Mouse (Mus musculus): ENCODE results near the gene Hmgb1. TPM values are rescaled to one million over a fixed set of nuclear protein-coding genes. Genes with fewer than 3 reads are reported as not detected.
A peak's percentile ranks its signal among the peaks of the same experiment; 100 is the strongest.

The Hmgb1 gene
- polyA plus RNA-seq, 1 experiment from 2014 or later = 439 TPM

GRCm38 (mm10) chr5:149183122-149183521 lies 1.2 kb downstream of the Hmgb1 start:
- no peaks in the 10 kb centered on the region for H3K9me3 ChIP-seq (ENCODE audit: low read length)
- ATAC-seq (no peak), DNase-seq (no peak)
- no peaks in the 10 kb centered on the region for H3K27me3 ChIP-seq (ENCODE audit: insufficient read depth, low read length)
- H3K36me3 ChIP-seq (replicated peaks; ENCODE audit: insufficient read depth, low read length) = 0 out of 2 replicates have a peak, but pooled peaks cover under 1% of the 10 kb centered on the region
- H3K4me3 ChIP-seq (ENCODE audit: low read depth, low read length) = peak overlapping the region; percentile 63
- H3K4me1 ChIP-seq (ENCODE audit: insufficient read depth) = peaks cover 23% of the 10 kb centered on the region
- H3K27ac ChIP-seq (ENCODE audit: low read depth) = peak overlapping the region; percentile 97
- H3K9ac ChIP-seq (replicated peaks) = peak overlapping the region; percentile 83; the same call in 1 of the 2 replicates
- 16% methylated on average over 1 of the region's 1 CpGs for WGBS (ENCODE audit: insufficient replicate concordance)
- TF ChIP-seq CTCF (IDR thresholded peaks at IDR 0.05; ENCODE audit: low read depth) (no peak), EP300 (IDR thresholded peaks at IDR 0.05; ENCODE audit: low read depth) (no peak)
- peak overlapping the region; percentile 67 for H3K4me2 ChIP-seq (ENCODE audit: low read depth, low read length)

- ATAC-seq = no peak
- Histone ChIP-seq H3K4me2 (ENCODE audit: low read depth, low read length) (no peak overlapping the region), H3K27me3 (ENCODE audit: insufficient read depth, low read length) (no peaks in the 10 kb centered on the region), H3K9me3 (ENCODE audit: low read length) (no peaks in the 10 kb centered on the region), H3K4me3 (ENCODE audit: low read depth, low read length) (no peak overlapping the region), H3K36me3 (replicated peaks; ENCODE audit: insufficient read depth, low read length) (no peaks in the 10 kb centered on the region), H3K27ac (ENCODE audit: low read depth) (no peak overlapping the region), H3K4me1 (ENCODE audit: insufficient read depth) (peaks cover 23% of the 10 kb centered on the region), H3K9ac (replicated peaks) (no peak overlapping the region)
- no peak for DNase-seq
- no peak for TF ChIP-seq EP300 (IDR thresholded peaks at IDR 0.05; ENCODE audit: low read depth)
- TF ChIP-seq CTCF (IDR thresholded peaks at IDR 0.05; ENCODE audit: low read depth) = no peak
- WGBS (ENCODE audit: insufficient replicate concordance) = 84% methylated on average over 5 of the region's 5 CpGs
Observed at GRCm38 (mm10) chr5:149182186-149182870, 2.0 kb downstream of the Hmgb1 start.

- no peak overlapping the region for H3K4me2 ChIP-seq (ENCODE audit: low read depth, low read length)
- no peak overlapping the region for H3K9ac ChIP-seq (replicated peaks)
- peaks cover 6% of the 10 kb centered on the region; the same call in 1 of the 2 replicates for H3K4me1 ChIP-seq (ENCODE audit: insufficient read depth)
- no peaks in the 10 kb centered on the region for H3K9me3 ChIP-seq (ENCODE audit: low read length)
- DNase-seq = no peak
- ATAC-seq = no peak
- no peaks in the 10 kb centered on the region for H3K36me3 ChIP-seq (replicated peaks; ENCODE audit: insufficient read depth, low read length)
- TF ChIP-seq EP300 (IDR thresholded peaks at IDR 0.05; ENCODE audit: low read depth) = no peak
- no peak for TF ChIP-seq CTCF (IDR thresholded peaks at IDR 0.05; ENCODE audit: low read depth)
- no peak overlapping the region for H3K27ac ChIP-seq (ENCODE audit: low read depth)
- 85% methylated on average over 3 of the region's 3 CpGs for WGBS (ENCODE audit: insufficient replicate concordance)
- H3K4me3 ChIP-seq (ENCODE audit: low read depth, low read length) = no peak overlapping the region
- H3K27me3 ChIP-seq (ENCODE audit: insufficient read depth, low read length) = no peaks in the 10 kb centered on the region
Observed at GRCm38 (mm10) chr5:149179826-149180225, 4.5 kb downstream of the Hmgb1 start.

- DNase-seq = no peak
- H3K4me2 ChIP-seq (ENCODE audit: low read depth, low read length) = no peak overlapping the region
- no peaks in the 10 kb centered on the region for H3K27me3 ChIP-seq (ENCODE audit: insufficient read depth, low read length)
- H3K9me3 ChIP-seq (ENCODE audit: low read length) = no peaks in the 10 kb centered on the region
- no peak overlapping the region for H3K9ac ChIP-seq (replicated peaks)
- TF ChIP-seq EP300 (IDR thresholded peaks at IDR 0.05; ENCODE audit: low read depth) (no peak), CTCF (IDR thresholded peaks at IDR 0.05; ENCODE audit: low read depth) (no peak)
- no peaks in the 10 kb centered on the region for H3K36me3 ChIP-seq (replicated peaks; ENCODE audit: insufficient read depth, low read length)
- no peak for ATAC-seq
- H3K27ac ChIP-seq (ENCODE audit: low read depth) = no peak overlapping the region
- no peak overlapping the region for H3K4me3 ChIP-seq (ENCODE audit: low read depth, low read length)
- H3K4me1 ChIP-seq (ENCODE audit: insufficient read depth) = peaks cover 6% of the 10 kb centered on the region; the same call in 1 of the 2 replicates
- WGBS (ENCODE audit: insufficient replicate concordance) = 85% methylated on average over 5 of the region's 5 CpGs
Observed at GRCm38 (mm10) chr5:149178095-149178494, 6.2 kb downstream of the Hmgb1 start.

- Histone ChIP-seq H3K4me3 (ENCODE audit: low read depth, low read length) (no peak overlapping the region), H3K9me3 (ENCODE audit: low read length) (no peaks in the 10 kb centered on the region), H3K9ac (replicated peaks) (no peak overlapping the region), H3K27ac (ENCODE audit: low read depth) (no peak overlapping the region), H3K4me2 (ENCODE audit: low read depth, low read length) (no peak overlapping the region), H3K36me3 (replicated peaks; ENCODE audit: insufficient read depth, low read length) (no peaks in the 10 kb centered on the region), H3K4me1 (ENCODE audit: insufficient read depth) (no peaks in the 10 kb centered on the region), H3K27me3 (ENCODE audit: insufficient read depth, low read length) (no peaks in the 10 kb centered on the region)
- WGBS (ENCODE audit: insufficient replicate concordance) = 94% methylated on average over 6 of the region's 6 CpGs
- ATAC-seq (no peak), DNase-seq (no peak)
- TF ChIP-seq EP300 (IDR thresholded peaks at IDR 0.05; ENCODE audit: low read depth) = no peak
- TF ChIP-seq CTCF (IDR thresholded peaks at IDR 0.05; ENCODE audit: low read depth) = no peak
Observed at GRCm38 (mm10) chr5:149175736-149176135, 8.6 kb downstream of the Hmgb1 start.

- H3K9ac ChIP-seq (replicated peaks) = no peak overlapping the region
- TF ChIP-seq CTCF (IDR thresholded peaks at IDR 0.05; ENCODE audit: low read depth) = no peak
- TF ChIP-seq EP300 (IDR thresholded peaks at IDR 0.05; ENCODE audit: low read depth) = no peak
- H3K27me3 ChIP-seq (ENCODE audit: insufficient read depth, low read length) = no peaks in the 10 kb centered on the region
- 80% methylated on average over 7 of the region's 7 CpGs for WGBS (ENCODE audit: insufficient replicate concordance)
- no peak overlapping the region for H3K4me2 ChIP-seq (ENCODE audit: low read depth, low read length)
- H3K9me3 ChIP-seq (ENCODE audit: low read length) = no peaks in the 10 kb centered on the region
- no peak for ATAC-seq
- no peaks in the 10 kb centered on the region for H3K36me3 ChIP-seq (replicated peaks; ENCODE audit: insufficient read depth, low read length)
- H3K4me3 ChIP-seq (ENCODE audit: low read depth, low read length) = no peak overlapping the region
- H3K4me1 ChIP-seq (ENCODE audit: insufficient read depth) = no peaks in the 10 kb centered on the region
- no peak for DNase-seq
- H3K27ac ChIP-seq (ENCODE audit: low read depth) = no peak overlapping the region
Observed at GRCm38 (mm10) chr5:149174527-149174926, 9.8 kb downstream of the Hmgb1 start.

Data from liver, postnatal 0 days (tissue).